Mouse (Mus musculus) thymus, adult 2 months (tissue): ENCODE measurements around the gene Mphosph9.

Experiments used
- CTCF ChIP-seq: fragments of 200-500 bp; IDR thresholded peaks from 2 replicates; pipeline ENCODE4 v1.5.1; 2012; ENCODE audit warnings: mild to moderate bottlenecking, control low read depth, low read length, moderate library complexity, borderline replicate concordance; ENCODE audit not compliant: control insufficient read depth, poor library complexity, insufficient read depth; ENCODE audit errors: extremely low read depth
- POLR2A ChIP-seq: fragments of 200-500 bp; IDR thresholded peaks from 2 replicates; pipeline ENCODE4 v1.6.1; 2012; ENCODE audit warnings: mild to moderate bottlenecking, low read length, control low read depth, moderate library complexity; ENCODE audit not compliant: control insufficient read depth, poor library complexity, insufficient read depth; ENCODE audit errors: extremely low read depth

DNA sequence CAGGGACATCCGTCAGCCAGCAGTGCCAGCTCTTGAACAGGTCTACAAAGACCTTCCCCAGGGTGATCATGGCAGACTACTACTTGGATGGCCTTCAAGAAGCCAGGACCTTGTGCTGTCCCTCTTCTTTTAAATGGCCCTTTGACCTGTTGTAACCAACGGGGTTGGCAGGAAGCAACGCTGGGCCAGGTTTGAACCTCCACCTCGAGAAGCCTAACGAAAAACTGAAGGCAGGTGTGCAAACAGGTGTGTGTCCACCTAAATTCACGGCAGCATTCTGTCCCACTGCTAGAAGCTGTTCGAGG lies 106.1 kb downstream of the Mphosph9 start:
- no peak for TF ChIP-seq CTCF
- TF ChIP-seq POLR2A: no peak
